Mouse (Mus musculus) right cerebral cortex, postnatal 4 days (tissue): ENCODE measurements around the gene Hist1h1a.
A peak's percentile ranks its signal among the peaks of the same experiment; 100 is the strongest.

Experiments used
- DNase-seq: peaks from one replicate; pipeline ENCODE4 v3.0.0-alpha.2; 2022

The Hist1h1a gene

DNA sequence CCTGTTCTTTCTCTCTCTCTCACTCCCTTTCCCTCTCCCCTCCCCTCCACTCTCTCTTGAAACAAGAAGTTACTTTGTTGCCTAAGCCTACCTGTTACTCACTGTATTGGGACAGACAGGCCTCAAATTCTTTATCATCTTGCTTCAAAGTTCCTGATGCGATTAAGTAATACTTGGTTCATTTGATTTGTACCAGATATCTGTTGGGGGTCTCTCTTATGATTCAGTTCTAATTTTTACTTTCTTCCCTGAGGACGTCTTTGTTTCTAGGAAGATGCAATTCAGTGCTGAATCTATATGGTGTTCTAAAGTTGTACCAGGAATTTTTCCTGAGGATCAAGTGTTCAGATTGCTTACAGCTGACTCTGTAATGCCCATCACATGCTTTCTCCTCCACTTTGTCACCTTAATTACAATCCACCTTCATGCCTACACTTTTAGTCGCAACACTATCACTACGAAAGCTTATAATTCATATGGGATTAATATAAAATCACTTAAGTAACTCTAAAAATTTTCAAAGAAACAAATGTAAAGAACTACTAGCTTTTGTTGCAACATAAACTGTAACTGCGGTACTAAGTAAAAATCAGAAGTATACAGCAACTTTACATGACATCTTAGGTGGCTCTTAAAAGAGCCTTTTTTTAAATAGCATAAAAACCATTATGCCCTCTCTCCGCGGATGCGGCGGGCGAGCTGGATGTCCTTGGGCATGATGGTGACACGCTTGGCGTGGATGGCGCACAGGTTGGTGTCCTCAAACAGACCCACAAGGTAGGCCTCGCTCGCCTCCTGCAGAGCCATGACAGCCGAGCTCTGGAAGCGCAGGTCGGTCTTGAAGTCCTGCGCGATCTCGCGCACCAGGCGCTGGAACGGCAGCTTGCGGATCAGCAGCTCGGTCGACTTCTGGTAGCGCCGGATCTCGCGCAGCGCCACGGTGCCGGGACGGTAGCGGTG is 18.8 kb upstream of the Hist1h1a start:
- no peak for DNase-seq

- peak; percentile 87 for DNase-seq
Observed at GRCm38 (mm10) chr13:23745381-23746161, 17.9 kb upstream of the Hist1h1a start, which contains the start of gene Hist1h3c. Gene Hist1h3c (minus strand): TSS chr13:23745602.

GRCm38 (mm10) chr13:23746201-23747080 is 17.0 kb upstream of the Hist1h1a start, which contains the start of gene Hist1h2bb:
Gene Hist1h2bb (plus strand): TSS chr13:23746734.
- peak; percentile 51 for DNase-seq

DNA sequence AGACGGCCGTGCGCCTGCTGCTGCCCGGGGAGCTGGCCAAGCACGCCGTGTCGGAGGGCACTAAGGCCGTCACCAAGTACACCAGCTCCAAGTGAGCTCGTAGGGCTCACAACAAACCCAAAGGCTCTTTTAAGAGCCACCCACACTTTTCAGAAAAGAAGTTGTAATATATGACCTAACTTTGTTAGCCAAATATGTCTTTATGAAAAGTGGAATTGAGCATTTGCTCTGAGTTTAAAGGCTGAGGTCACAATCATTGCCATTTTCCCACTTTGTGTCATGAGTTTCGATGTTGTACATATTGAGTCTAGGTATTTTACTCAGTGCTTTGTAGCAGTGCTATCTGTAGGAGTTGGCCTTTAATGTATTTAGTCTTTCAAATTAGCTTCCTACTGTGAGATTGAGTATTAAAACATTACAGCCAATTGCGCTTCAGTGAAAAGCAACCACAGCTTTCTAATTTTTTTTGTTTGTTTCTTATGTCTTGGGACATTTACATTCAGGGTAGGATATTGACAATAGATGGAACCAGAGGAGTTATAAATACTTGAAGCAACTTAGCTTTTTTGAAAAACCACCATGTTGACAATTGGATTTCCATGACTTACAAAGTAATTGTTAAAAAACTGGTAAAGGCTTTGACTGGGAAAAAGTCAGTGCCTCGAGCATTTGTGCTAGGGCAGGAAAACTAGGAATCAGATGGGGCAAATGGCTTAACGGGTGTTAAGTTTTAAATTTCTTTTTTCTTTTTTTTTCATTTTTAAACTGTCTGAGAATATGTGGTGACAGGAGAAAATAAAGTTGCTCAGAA is 16.2 kb upstream of the Hist1h1a start:
- DNase-seq: no peak

GRCm38 (mm10) chr13:23747892-23748288 is 15.6 kb upstream of the Hist1h1a start:
- DNase-seq: no peak

GRCm38 (mm10) chr13:23749563-23750121 is 13.8 kb upstream of the Hist1h1a start:
- DNase-seq: no peak

GRCm38 (mm10) chr13:23750839-23751477 is 12.5 kb upstream of the Hist1h1a start, which contains the start of gene Hist1h2ab:
Gene Hist1h2ab (plus strand): TSS chr13:23751126.
- peak; percentile 29 for DNase-seq

GRCm38 (mm10) chr13:23751478-23751956 is 11.9 kb upstream of the Hist1h1a start:
- no peak for DNase-seq

DNA sequence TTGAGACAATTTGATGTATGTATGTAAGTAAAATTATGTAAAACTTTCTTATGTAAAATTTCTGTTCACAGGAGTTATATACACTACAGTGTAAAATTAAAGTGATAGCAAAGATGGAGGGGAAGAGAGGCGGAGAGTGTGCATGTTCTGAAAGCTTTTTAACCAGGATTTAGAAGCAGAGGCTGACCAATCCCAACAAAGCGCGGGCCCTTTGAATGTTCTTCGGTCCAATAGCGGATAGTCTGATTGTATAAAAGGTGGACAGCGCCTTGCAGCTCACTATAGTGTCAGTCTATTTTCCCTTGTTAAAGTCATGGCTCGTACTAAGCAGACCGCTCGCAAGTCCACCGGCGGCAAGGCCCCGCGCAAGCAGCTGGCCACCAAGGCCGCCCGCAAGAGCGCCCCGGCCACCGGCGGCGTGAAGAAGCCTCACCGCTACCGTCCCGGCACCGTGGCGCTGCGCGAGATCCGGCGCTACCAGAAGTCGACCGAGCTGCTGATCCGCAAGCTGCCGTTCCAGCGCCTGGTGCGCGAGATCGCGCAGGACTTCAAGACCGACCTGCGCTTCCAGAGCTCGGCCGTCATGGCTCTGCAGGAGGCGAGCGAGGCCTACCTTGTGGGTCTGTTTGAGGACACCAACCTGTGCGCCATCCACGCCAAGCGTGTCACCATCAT is 11.3 kb upstream of the Hist1h1a start, which contains the start of gene Hist1h3b:
TSS of gene Hist1h3b (plus strand) at position 201 of the 675 bp plus-strand sequence.
- peak; percentile 97 for DNase-seq

- no peak for DNase-seq
Observed at GRCm38 (mm10) chr13:23752742-23753172, 10.7 kb upstream of the Hist1h1a start.

- DNase-seq: no peak
Observed at GRCm38 (mm10) chr13:23753314-23754078, 10.0 kb upstream of the Hist1h1a start.

GRCm38 (mm10) chr13:23755000-23755399 is 8.5 kb upstream of the Hist1h1a start:
- DNase-seq: no peak

DNA sequence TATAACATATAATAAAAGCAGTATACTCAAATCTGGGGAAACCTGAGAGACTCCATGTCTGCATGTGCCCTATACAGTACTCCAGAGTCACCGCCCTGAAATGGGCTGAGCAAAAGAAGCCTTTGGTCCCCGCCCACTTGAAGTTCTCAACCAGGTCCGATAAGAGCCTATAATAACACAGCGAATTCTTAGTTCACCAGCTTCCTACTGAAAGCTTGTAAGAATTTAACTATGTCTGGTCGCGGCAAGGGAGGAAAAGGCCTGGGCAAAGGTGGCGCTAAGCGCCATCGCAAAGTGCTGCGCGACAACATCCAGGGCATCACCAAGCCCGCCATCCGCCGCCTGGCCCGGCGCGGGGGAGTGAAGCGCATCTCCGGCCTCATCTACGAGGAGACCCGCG is 6.7 kb upstream of the Hist1h1a start, which contains the start of gene Hist1h4b:
TSS of gene Hist1h4b (plus strand) at position 224 of the 400 bp plus-strand sequence.
- peak; percentile 71 for DNase-seq

GRCm38 (mm10) chr13:23757211-23757773 is 6.2 kb upstream of the Hist1h1a start:
- DNase-seq: no peak

GRCm38 (mm10) chr13:23757921-23758320 is 5.5 kb upstream of the Hist1h1a start:
- DNase-seq: no peak

DNA sequence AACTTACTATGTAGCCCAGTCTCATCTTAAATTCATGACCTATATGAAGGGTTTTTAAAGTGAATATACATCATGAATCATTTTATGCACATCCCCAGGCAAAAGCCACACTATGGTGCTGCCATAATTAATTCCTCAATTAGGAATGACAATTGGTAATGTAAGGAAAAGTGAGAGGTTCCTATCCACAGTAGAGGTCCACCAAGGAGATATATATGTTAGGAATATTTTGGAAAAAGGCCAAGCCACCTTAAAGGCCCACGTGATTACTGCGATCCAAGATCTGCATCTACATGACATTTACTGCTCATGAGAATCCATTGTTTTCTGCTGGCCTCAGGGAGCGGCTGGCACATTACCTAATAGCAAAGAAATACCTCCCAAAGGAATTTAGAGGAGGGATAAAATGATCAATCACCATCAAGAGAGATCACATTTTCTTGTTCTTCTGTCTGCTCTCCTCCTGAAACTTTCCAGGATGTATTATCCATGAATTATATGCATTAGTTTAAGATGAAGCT is 4.2 kb upstream of the Hist1h1a start:
- DNase-seq: no peak

DNA sequence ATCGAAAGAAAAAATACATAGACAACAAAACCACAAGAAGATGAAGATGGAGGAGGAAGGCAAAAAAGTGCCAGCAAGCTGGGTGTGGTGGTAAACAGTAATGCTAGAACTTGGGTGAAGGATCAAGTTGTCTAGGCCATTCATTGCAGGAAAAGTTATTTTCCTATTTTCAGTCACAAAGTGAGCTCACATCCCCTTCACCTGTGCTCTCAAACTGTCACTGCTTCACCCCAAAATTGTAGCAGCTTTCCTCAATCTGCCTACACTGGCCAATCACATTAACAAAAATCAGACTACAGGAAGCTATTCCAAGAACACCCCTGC is 3.6 kb upstream of the Hist1h1a start:
- no peak for DNase-seq

- no peak for DNase-seq
Observed at GRCm38 (mm10) chr13:23760240-23760971, 3.1 kb upstream of the Hist1h1a start.
